Mouse (Mus musculus) cortical plate, adult 2 months (tissue): ENCODE measurements around the gene Ptprd. TPM values are rescaled to one million over a fixed set of nuclear protein-coding genes. Genes with fewer than 3 reads are reported as not detected.

Experiments used
- H3K27ac ChIP-seq: fragments of 200-500 bp; 2 replicates; pipeline ENCODE4 v1.5.1; 2012; ENCODE audit warnings: low read length, control low read depth, inconsistent platforms; ENCODE audit not compliant: insufficient read depth
- H3K4me1 ChIP-seq: fragments of 200-500 bp; 2 replicates; pipeline ENCODE4 v1.6.1; 2011; ENCODE audit warnings: low read length; ENCODE audit not compliant: control insufficient read depth, insufficient read depth
- H3K4me3 ChIP-seq: fragments of 200-500 bp; 2 replicates; pipeline ENCODE4 v1.5.1; 2011; ENCODE audit warnings: mild to moderate bottlenecking, low read length, control low read depth; ENCODE audit not compliant: insufficient read depth
- CTCF ChIP-seq: fragments of 200-500 bp; IDR thresholded peaks from 2 replicates; pipeline ENCODE4 v1.5.1; 2011; ENCODE audit warnings: mild to moderate bottlenecking, control low read depth, low read length; ENCODE audit not compliant: insufficient read depth; ENCODE audit errors: extremely low read depth
- POLR2A ChIP-seq: fragments of 200-500 bp; IDR thresholded peaks from 2 replicates; pipeline ENCODE4 v1.6.1; 2011; ENCODE audit warnings: mild to moderate bottlenecking, low read length, control low read depth; ENCODE audit not compliant: insufficient read depth; ENCODE audit errors: extremely low read depth
- polyA plus RNA-seq: library from polyadenylated mRNA; depleted of rRNA; stranded (reverse); fragments of >200 nt; gene quantifications from 2 replicates; pipeline ENCODE4 v1.2.3, GENCODE M21; 2012

The Ptprd gene
- polyA plus RNA-seq, 1 experiment: 152 TPM

GRCm38 (mm10) chr4:76606808-76607207 is 1605.0 kb downstream of the Ptprd start:
- Histone ChIP-seq H3K27ac (no peak overlapping the region), H3K4me3 (no peak overlapping the region), H3K4me1 (no peaks in the 10 kb centered on the region; the same call in 1 of the 2 replicates)
- no peak for TF ChIP-seq CTCF
- no peak for TF ChIP-seq POLR2A

GRCm38 (mm10) chr4:76590722-76591121 is 1621.0 kb downstream of the Ptprd start:
- TF ChIP-seq CTCF: no peak

GRCm38 (mm10) chr4:76583025-76583424 is 1628.7 kb downstream of the Ptprd start:
- Histone ChIP-seq H3K27ac (no peak overlapping the region), H3K4me1 (no peaks in the 10 kb centered on the region), H3K4me3 (no peak overlapping the region)
- TF ChIP-seq POLR2A: no peak
- TF ChIP-seq CTCF: no peak

More at GRCm38 (mm10) chr4:76590722-76591121, 1621.0 kb downstream of the Ptprd start:
- H3K4me1 ChIP-seq: no peaks in the 10 kb centered on the region; the same call in 1 of the 2 replicates
- H3K27ac ChIP-seq: no peak overlapping the region
- H3K4me3 ChIP-seq: no peak overlapping the region

- Histone ChIP-seq H3K27ac (no peak overlapping the region), H3K4me3 (no peak overlapping the region), H3K4me1 (no peaks in the 10 kb centered on the region)
- no peak for TF ChIP-seq CTCF
- TF ChIP-seq POLR2A: no peak
These were observed 1645.8 kb downstream of the Ptprd start for GRCm38 (mm10) chr4:76566006-76566405.

GRCm38 (mm10) chr4:76541769-76542168 is 1670.0 kb downstream of the Ptprd start:
- TF ChIP-seq CTCF: no peak
- no peak overlapping the region for H3K4me3 ChIP-seq
- H3K27ac ChIP-seq: no peak overlapping the region
- H3K4me1 ChIP-seq: no peaks in the 10 kb centered on the region

GRCm38 (mm10) chr4:76532926-76533325 is 1678.8 kb downstream of the Ptprd start:
- Histone ChIP-seq H3K27ac (no peak overlapping the region), H3K4me3 (no peak overlapping the region), H3K4me1 (peaks cover 2% of the 10 kb centered on the region; the same call in 1 of the 2 replicates)
- TF ChIP-seq CTCF: no peak
- TF ChIP-seq POLR2A: no peak

GRCm38 (mm10) chr4:76525281-76525680 is 1686.5 kb downstream of the Ptprd start:
- H3K4me3 ChIP-seq: no peak overlapping the region
- H3K4me1 ChIP-seq: peaks cover 1% of the 10 kb centered on the region; the same call in 1 of the 2 replicates
- TF ChIP-seq POLR2A (no peak), CTCF (no peak)
- H3K27ac ChIP-seq: peak overlapping the region; percentile 80

GRCm38 (mm10) chr4:76503279-76503601 is 1708.5 kb downstream of the Ptprd start:
- no peak overlapping the region for H3K27ac ChIP-seq
- H3K4me1 ChIP-seq: no peaks in the 10 kb centered on the region
- no peak for TF ChIP-seq CTCF
- no peak overlapping the region for H3K4me3 ChIP-seq

GRCm38 (mm10) chr4:76502575-76503278 is 1709.0 kb downstream of the Ptprd start:
- Histone ChIP-seq H3K4me1 (no peaks in the 10 kb centered on the region), H3K27ac (no peak overlapping the region), H3K4me3 (no peak overlapping the region)
- TF ChIP-seq POLR2A (no peak), CTCF (no peak)

- Histone ChIP-seq H3K4me3 (no peak overlapping the region), H3K27ac (no peak overlapping the region), H3K4me1 (no peaks in the 10 kb centered on the region)
- TF ChIP-seq CTCF (no peak), POLR2A (no peak)
These were observed 1725.9 kb downstream of the Ptprd start for GRCm38 (mm10) chr4:76485848-76486247.
